Mouse (Mus musculus) right cerebral cortex, postnatal 4 days (tissue): Measurements from ENCODE around the gene Ephb2.

Source experiments
- DNase-seq: peaks from one replicate; pipeline ENCODE4 v3.0.0-alpha.2; 2022

Ephb2 gene

DNA sequence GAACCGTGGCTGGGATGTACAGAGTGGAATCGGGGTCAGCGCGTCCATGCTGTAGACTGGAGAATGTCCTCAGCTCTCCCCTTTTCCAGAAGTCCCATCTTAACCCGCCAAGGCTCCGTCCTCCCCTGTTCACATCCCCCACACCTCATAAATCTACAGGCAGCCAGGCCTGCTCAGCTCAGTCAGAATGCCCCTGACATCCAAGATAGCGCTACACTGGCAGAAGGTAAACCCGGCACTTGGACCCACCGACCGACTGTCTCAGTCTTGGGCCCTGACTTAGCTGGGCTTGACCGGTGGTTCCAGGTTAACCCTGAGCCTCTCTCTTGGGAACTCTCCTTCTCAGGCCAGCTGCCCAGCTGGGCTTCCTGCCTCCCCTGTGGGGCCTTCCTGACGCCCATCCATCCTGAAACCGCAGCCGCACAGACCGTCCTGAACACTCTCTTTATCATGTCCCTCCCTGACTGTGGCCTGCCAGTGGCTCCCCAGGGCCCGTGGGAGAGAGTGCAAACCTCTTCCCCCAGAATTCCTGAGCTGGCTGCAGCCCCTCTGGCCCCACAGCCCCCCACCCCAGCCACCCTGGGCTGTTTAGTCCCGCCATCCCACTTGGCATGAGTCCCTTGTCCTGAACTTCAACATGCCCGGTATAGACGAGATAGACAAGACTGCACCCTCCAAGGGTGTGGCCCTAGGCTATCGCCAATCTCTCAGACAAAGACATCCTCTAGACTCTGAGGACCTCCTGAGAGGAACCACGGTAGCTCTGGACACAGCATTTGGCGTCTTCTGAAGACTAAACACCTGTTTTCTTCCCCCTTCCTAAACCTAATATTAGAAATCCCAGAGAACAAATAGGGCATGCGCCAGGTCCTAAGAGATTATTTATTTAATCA is 37.9 kb downstream of the Ephb2 start:
- no peak for DNase-seq

DNA sequence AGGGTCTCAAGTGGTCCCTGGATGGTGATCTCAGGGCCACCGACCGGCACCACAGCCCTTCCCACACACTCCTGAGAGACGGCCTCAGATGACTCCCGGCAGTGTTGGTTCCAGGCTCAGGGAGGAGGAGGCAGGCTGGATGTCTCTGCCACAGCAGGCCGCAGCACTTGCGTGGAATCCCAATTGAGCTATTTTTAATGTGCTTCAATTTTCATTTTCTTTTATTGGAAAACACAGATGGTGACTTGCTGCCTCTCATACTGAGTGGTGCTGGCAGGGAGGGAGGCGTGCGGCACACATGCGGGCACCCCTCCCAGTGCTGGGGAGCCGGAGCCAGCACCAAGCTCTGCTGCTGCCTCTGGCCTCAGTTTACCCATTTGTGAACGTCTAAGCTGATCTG is 42.5 kb downstream of the Ephb2 start:
- DNase-seq: peak; percentile 75

DNA sequence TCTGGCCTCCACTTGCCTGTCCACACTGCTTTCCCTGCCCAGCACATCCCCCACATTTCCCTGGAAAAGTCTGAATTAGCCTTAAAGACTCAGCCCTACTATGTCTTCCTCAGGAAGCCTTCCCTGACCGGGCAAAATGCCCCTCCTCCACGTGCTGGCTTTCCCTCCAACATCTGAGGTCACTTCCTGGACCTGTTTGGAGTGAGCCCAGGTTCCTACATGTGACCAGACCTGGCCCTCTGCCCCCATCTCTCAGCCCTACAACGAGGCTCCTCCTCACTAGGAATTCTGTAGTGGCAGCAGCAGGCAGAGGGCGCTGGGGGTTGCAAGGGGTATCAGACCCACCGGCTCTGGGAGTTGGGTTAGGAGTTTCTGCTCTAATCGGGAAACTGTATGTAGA is 46.0 kb downstream of the Ephb2 start:
- peak; percentile 34 for DNase-seq

DNA sequence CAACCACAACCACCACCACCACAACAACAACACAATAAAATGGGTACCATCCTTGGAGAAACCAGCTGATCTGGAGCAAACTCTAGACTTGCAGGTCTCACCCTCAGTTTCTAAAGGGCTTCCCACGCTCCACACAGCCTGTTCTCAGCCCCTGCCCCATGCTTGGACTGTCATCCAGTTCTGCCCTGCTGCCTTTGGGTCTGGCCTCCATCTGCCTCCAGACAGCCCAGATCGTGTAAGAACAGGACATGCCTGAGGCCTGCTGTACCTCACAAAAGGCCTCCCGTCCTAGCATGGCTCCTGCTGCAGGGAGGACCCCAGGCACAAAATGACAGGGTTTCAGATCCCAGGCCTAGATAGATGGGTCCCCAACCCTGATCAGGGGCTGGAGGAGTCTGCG is 48.4 kb downstream of the Ephb2 start:
- no peak for DNase-seq

DNA sequence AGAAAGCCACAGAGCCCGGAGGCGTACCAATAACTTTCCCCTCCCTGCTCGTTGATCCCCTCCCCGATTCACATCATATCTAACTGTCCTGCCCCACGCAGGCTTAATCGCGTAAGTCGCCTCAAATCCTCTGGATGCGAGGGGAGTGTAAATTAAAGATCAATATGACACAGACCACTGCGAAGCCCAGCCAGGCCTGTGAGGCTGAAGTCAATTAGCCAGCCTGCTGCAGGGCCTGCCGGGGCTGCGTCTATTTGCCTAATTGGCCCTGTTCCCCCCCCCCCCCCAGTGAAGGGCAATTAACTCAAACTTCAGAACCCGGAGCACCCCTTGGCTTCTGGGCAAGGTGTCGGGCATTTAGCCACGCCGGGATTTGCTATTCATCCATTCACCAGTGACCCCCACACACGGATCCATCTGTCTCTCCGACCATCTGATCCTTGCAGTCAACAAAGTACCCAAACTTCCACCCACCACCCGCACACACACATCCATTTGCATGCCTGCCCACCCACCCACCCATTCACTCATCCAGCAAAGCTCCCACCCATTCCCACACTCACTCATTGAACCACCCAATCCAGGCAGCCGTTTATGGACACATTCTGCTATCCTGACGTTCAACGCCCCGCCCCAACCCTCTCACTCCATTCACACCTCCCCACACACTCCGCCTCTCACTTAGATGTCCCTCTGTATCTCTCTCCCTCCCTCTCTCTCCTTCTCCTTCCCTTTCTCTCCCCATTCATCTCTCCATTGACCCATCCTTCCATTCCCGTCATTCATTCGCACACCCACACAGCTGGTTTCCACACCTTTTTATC is 49.1 kb downstream of the Ephb2 start:
- DNase-seq: no peak

DNA sequence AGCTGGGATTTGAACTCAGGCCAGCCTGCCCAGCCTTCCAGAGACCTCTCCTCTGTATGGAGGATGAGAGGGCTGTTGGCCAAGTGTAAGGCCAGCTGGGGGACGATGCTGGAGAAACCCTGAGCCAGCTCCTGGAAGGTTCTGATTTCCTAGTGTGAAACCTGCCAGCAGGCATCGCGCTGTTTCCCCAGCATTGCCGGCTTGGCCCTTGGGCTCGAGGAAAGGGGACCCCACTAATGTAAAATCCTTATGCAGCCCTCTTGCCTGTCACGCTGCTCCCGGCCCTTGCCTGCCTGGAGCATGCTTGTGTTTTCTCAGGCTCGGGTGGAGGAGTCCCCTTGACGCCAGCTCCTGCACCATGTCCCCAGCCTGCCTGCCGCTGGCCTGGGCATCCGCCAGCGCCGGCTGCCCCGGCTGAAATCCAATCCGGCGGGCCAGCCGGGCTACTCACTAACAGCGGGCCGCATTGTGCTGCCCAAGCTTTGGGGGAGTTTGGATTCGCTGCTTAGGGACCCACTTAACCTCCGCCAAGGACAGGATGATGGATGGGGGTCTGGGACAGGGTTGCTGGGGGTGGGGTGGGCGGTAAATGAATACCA is 52.1 kb downstream of the Ephb2 start:
- DNase-seq: peak; percentile 47

DNA sequence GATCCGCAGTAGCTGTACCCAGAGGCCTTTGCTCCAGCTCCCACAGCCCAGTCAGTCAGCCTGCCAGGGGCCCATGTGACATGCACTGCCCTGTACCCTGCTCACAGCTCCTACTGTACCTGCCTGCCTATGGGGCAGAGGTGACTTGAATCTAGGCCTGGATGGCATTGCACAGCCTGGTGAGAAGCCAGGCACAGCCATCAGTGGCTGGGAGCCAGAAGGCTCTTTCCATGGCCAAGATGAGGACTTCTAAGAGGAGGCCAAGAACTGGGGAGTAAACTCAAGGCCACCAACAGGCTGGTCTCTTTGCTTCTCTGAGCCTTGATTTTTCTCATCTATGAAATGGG is 53.2 kb downstream of the Ephb2 start:
- no peak for DNase-seq

DNA sequence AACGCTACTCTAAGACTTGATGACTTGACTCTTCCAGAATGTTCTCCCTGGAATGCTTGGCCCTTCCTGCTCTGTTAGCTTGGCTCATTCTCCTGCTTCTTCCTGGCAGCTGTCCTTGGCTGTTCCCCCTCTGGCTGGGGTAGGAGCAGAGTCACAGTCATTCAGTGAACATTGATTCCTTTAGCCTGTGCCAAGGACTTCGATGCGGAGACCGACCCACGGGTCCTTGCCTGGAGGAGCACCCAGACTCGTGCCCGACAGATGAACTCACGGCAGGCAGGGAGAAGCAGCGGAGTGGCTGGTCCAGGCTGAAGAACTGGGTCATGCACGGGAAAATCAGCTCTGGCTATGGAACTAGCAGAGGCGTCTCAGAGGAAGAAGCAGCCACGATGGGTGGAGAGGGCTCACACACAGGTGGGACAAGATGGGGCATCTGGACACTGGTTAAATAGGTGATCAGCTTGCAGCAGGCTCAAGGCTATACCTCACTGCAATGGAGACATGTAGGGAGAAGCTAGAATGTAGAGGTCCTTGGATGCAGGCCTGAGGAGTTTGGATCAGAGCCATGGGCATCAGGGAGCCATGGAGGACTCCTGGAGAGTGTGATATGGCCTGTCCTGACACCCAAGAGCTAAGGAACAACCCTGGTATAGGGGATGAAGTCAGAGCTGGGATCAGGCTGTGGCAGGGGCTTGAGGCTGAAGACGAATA is 53.8 kb downstream of the Ephb2 start:
- DNase-seq: no peak

DNA sequence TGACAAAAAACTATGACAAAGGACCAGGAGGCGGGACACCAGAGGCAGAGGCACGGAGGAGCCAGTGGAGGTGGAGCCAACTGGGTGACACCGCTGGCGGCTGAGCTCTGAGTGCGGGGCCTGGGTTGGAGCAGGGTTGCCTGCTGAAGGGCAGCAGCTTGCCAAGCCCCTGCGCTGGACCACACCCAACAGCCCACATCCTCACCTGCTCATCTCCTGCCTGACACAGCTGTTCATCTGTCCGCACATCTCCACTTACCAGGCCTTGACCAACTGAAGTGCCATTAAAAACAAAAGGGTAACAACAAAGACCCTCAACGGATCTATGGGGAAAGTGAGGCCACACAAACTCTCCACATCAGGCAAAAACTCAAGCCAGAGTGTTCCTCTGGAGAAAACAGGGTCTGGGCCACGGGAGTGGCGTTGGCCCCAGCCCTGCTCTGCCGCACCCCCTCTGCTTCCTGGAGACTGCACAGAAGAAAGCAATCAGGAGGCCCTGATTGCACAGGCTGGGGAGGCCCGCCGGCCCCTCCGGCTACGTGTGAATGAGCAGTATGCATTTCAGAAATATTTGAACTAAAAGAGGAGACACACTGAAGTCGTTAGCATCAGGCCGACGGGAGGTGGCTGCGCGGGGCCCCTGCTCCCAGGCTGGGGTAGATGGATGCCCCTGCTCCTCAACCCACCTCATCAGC is 55.4 kb downstream of the Ephb2 start:
- DNase-seq: no peak

DNA sequence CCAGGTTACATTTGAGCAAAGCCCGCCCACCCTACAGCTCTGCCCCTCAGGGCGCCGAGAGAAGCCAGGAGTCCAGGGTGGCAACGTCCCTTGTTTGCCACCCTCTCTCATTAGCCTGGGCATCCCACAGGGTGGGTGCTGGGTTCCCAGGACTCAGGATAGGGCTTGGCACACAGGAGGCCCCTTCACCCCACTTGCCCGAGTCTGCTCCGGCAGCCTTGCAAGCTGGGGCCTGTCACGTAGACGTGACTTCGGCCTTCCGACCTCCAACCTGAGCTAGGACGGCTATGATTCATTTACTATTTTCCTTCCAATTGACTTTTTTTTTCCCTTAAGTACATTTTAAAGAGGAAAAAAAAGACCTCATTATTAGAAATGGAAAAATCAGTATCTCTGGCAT is 56.6 kb downstream of the Ephb2 start:
- DNase-seq: no peak

DNA sequence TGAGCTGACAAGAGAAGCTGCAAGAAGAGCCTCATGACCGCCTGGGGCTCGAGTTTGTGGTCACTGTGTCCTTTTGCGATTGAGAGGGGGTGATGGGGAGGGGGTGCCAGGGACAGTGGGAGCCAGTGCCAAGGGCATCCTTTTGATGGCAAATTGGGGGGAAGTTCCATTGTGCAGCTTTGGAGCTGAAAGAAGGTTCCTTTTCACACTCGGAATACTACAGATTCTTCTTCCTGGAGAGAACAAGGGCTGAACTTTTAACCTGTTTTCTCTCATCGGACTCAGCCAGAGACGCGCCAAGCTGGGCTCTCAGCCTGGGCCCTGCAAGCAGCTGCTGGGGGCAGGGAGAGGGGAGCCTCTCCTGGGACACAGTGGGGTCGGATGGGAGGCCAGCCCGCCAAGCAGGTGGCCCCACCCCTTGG is 59.3 kb downstream of the Ephb2 start:
- no peak for DNase-seq

DNA sequence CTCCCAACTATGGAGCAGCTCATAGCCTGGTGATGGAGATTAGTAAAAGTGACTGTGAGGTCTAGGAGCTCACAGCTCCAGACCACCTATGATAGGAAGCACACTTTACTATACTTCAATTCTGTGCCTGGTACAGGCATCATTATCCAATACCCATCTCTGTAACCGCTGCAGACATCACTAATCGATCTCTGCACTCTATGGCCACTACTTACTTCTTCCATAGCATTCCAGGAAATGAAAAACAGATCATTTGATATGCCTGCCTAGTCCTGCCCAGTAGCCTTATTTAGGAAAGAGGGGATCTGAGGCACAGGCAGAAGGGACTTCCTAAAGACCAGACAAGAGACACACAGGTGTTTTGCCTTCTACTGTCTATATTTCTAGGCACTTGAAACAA is 59.9 kb downstream of the Ephb2 start:
- no peak for DNase-seq

DNA sequence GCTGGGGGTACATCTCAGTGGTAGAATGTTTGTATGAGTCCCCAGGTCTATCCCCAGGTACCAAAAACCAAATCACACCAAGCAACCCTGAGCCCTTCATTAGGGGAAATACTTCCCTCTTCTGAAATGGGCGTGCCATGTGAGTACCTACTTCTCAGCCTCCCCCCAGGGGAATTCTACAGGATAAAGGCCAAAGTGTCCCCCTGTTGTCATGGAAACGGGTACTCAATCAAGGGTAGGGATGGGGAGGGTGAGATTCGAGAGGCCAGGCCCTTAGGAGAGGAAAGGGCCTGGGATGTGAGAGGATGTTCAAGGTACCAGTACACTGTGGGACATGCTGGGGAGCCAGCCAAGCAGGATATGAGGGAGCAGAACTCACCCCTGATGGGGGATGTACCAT is 61.6 kb downstream of the Ephb2 start:
- no peak for DNase-seq

DNA sequence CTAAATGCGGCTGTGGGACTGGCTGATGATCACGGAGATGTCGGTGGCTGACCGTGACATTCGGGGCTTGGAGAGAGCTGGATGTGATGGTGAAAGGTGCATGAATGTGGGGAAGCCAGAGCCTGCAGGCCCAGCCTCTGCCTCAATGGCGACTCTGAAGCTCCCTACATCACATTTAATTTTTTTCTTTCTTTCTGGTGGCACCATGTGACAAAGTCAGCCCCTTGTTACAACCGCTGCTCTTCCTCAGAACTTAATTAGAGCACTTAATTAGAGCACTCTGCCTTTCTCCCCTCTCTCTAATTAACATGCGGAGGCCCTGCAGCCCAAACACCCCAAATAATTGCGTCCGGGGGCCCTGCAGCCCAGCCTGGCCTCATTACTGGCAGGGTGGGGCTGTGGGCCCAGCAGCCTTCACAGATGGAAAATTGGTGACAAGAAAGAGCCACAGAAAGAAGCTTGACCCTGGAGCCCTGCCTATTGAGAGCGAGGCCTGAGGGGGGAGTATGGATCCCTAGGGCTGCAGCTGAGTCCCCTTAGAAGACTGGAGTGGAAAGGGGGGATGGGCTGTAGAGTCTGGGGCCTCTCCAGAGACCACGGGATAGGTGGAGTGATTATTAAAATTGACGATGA is 62.7 kb downstream of the Ephb2 start:
- DNase-seq: no peak

DNA sequence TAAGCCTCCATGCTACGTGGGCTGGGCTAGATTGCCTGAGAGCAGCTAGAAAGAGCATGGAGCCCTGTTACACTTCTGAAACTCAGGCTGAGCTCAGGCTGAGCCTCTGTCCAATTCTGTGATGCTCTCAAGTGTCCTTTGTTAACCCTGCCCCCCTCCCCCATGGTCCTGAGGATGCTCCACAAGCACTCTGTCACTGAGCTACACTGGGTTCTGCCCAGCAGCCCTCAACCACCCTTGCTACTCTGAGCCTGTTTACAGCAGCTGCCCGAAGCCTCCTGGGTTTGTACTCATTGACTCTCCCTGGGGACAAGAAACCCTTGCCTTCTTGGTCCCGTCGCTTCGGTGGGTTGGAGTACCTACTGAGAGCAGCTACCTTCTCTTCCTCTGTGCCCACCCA is 63.5 kb downstream of the Ephb2 start:
- no peak for DNase-seq

DNA sequence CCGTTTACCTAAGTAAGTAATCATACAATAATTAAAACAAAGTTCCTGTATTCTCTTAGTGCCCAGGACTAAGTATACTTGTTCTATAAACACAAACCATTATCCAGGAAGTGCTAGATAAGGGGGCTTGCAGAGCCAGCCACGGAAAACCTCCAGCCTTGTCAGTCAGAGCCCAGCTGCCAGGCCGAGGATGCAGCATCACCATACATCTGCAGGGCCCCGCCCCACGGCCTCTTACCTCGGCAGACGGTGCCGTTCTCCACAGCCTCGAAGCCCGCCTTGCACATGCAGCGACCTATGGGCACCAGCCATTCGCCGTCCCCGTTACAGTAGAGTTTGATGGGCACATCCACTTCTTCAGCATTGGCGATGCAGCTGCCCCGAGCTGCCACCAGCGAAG is 65.1 kb downstream of the Ephb2 start:
- no peak for DNase-seq

DNA sequence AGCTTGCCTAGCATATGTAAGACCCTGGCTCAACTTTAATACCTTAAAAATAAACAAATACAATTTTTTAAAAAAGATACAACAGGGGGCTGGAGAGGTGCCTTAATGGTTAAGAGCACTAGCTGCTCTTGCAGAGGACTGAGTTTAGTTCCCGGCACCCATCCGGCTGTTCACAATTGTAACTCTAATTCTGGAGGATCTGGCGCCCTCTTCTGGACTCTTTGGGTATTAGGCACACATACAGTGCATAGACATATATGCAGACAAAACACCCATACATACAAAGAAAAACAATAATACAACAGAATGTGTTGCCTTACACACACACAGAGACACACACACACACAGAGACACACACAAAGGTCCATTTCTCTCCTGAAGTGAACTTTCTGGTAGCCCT is 67.3 kb downstream of the Ephb2 start:
- no peak for DNase-seq

DNA sequence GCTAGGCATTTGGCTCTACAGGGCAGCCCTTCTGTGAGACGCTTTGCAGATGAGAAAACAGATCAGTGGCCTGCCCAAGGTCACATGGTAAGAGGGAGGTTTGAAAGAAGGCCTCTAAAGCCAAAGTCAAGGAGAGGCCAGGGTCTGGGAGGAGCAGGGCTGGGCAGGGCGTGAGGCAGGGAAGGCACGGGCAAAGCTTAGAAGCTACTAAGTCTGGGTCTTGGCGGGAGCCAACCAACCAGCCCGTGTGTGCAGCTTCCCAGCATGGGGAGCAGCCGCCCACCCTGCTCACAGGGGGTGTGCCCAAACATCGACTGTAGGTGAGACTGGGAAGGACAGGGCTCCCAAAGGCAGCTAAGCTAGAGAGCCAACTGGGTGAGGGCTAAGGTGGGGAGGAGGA is 70.7 kb downstream of the Ephb2 start:
- no peak for DNase-seq

DNA sequence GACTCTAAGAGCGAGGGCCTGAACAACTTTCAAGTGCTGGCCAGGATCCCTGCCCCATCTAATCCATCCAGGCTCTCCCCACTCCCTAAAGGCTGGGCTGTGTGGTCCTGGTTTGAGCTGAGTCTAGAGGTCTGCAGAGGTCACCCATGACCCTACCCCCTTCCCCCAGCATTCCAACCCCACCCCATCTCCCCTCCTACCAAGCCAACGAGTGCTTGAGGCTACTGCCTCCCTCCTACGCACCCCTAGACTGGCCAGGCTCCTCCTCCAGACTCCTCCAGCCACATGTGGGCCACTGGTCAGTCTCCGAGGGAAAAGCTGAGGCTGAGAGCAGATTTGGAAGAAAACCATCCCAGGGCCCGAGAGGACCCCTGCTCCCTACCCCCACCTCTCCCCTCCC is 72.4 kb downstream of the Ephb2 start:
- no peak for DNase-seq

DNA sequence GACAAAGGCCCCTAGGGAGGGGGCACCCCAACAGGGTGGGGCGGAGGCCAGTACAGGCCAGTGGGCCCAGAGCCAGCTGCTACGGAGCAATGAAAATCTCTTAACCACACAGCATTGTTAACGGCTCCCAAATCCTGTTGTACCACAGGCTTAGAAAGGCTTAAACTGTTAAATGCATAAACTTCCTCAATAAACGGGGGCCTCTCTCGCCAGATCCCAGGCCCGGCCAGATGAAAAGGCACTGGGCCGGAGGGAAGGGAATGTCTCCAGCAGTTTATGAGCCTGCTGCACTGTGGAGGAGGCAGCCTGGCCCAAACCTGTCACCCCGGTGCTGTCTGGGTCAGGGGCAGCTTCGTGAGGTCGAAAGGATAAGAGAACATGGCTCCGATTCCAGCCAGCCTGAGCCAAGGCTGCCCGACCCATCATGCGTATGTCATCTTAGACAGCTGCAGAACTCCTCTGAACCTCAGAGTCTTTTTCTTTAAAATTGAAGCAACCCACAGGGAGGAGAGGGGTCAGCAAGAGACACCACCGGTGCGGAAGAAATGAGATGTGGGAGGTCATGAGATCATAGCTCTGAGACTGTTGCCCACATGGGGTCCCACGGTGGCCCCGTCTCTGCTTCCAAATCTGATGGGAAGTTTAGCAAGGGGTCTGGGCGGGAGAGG is 73.9 kb downstream of the Ephb2 start:
- DNase-seq: no peak

DNA sequence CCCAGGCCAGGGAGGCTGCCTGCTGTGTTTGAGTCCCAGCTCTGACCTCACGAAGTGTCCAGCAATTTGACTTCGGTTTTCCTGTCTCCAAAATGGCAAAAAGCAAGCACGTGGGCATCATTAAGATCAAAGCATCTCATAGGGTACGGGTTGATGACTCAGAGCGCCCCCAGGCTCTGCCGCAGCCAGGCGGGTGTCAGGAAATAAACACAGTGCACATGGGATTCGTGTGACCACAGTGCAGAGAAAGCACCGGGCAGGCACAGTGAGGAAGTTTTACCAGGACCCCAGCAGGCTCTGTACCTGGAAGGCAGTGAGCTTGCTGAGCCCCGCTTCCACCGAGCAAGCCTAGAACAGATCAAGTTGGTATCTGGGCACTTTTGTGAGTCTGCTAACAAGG is 74.9 kb downstream of the Ephb2 start:
- DNase-seq: no peak

DNA sequence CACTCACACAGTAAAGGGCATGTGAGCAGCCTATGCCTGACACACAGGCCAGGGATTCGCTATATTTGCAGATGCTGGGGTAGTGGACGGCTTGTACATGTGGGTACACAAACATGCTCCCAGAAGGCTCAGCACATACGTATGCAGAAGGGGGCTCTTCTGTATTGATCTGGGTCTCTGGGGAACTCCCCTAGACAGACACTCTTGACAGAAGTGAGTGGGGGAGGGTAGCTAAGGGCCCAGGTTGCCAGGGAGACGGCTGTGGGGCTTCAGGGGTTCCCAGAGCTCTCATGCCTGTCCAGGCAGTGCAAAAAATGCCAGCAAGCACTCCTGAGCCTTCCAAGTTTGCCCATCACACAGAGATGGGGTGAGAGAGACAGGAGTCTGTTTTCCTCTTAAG is 78.7 kb downstream of the Ephb2 start:
- DNase-seq: no peak
